Mouse (Mus musculus) monocyte, adult 5-6 weeks (primary cell): ENCODE data around the gene Nxpe5. TPM values are rescaled to one million over a fixed set of nuclear protein-coding genes. Genes with fewer than 3 reads are reported as not detected.
"Not testable (repeated sequence)": the region's sequence is repeated elsewhere in the genome, so short reads cannot be mapped to it uniquely, and the experiment has no call there.

Source experiments
- ATAC-seq: fragments of 153-309, 156-312 bp; replicated peaks from 2 replicates; pipeline ENCODE4 v1.8.0; 2017; ENCODE audit warnings: mild to moderate bottlenecking; ENCODE audit not compliant: low TSS enrichment, insufficient number of reproducible peaks, severe bottlenecking, poor library complexity, low FRiP score
- total RNA-seq: library from RNA; stranded (forward); fragments of 200-1000, 200-491, 200-594 nt; gene quantifications from 3 replicates; pipeline ENCODE4 v1.2.3, GENCODE M21; 2017

Gene Nxpe5
- total RNA-seq = 0.48 TPM in 1 of 3 replicates, not detected in the others

DNA sequence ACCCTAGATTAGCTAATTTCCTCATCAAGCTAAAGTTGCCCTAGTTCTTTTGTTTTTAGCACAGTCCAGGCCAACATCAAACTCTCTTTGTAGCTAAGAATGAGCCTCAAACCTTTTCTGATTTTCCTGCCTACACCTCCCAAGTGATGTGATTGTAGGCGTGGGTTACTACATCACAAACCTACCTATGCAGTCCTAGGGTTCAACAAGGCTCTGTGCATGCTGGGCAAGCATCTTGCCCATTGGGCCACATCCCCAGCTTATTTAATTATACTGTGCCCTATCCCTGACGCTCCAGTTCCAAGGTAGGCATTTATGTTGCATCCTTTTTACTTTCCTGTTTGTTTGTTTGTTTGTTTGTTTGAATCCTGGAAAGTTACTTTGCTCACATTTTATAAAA lies at the start of gene Nxpe5:
Gene Nxpe5 (plus strand): TSS at position 199 of the 400 bp plus-strand sequence.
- no peak for ATAC-seq

DNA sequence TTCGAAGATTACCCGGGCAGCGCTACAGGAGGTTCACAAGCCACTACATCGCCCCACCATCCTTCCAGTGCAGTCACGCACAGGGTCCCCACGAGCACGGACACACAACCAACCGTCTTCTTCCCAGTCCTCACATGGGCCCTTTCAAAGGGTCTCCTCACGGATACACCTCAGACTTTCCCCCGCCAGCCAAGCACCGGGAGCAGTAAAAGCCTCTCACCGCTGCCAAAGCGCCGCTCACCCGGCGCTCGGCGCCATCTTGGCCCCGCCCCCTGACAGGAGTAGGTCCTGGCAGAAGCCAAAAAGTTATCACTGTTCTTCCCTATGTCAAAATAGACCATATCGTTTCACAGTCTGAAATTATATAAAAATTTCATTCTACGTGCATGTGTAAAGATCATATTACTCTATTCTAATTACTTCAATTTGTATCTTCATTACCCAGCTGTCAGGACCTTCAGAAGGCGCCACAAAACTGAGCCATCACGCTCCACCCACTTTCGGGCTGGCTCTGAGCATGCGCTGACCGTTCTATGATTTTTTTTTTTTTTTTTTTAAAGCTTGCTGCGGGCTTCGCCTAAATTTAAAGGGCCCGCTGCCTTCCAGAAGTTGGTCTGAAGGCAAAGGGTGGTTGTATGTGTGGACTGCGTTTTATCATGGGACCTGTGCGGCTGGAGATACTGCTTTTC lies 38.6 kb upstream of the Nxpe5 start, which contains the start of the genes Taf6 and Cnpy4:
Gene Taf6 (minus strand): TSS at position 502 of the 689 bp plus-strand sequence.
Gene Cnpy4 (plus strand): TSS at position 536 of the 689 bp plus-strand sequence.
- peak; percentile 62 for ATAC-seq

DNA sequence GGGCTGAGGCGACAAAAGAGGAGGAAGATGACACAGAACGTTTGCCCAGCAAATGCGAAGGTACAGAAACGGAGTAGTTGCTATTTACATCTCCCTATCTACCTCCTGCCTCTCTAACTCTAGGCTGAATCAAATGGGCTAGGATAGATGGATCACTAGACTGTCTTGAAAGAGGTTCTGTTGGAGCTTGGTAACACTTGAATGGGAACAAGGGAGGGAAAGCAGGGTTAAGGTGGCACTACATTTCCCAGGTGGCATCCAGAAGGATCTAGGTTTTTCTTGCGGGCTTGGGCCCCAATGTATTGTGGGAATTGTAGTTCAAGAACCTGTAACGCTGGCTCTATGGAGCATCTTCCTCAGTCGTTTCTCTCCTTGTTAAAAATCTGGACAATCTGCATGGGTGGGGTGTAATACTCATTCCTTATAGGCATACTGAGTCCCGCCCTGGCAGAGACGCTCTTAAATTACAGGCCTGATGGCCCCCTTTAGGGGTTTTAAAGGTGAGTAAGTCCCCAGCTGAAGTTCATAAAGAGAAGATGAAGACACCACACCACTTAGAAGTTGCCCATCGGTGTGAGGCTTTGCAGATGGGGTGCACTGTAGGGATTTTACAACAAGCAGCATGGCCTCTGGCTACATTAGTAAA lies 37.9 kb upstream of the Nxpe5 start:
- ATAC-seq = peak; percentile 82

DNA sequence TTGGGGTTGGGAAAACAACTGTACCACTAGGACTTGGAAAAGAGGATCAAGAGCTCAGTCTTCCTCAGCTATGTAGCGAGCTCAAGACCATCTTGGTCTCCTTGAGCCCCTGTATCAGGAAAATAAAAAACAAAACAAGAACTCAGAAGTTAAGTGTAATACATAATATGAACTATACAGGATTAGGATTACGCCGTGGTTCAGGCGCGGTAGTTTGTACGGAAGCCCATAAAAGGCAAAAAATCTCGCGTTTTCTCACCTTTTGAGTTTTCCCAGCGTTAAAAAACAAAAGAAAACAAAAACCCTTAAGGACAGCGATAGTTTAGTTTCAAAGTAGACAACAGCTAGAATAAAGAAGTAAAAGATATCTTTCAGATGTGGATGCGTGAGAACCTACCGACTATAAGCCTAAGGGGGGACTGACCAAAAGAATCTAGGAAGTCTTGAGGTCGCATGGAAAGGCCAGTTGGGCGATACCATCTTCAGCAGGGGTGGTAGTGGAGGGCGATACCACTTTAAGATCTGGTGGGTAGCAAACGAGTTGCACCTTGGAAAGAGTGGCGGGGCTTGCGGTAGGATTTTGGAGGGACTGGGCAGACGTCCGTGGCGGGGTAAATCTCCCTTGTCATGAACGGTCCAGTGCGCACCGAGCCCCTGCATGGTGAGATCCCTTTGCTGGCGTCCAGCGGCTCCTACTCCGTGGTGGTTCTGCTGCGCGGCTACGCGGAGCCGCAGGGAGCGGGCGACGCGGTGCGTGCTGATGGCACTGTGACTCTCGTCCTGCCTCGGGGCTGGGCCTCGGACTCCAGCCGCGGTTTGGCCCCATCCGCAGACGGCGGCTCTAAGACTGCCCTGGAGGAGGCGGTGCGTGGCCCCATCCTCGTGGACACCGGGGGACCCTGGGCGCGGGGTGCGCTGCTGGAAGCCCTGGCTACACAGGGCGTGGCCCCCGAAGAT lies 31.6 kb upstream of the Nxpe5 start, which contains the start of gene Mblac1:
Gene Mblac1 (plus strand): TSS at position 544 of the 957 bp plus-strand sequence.
- peak; percentile 73 for ATAC-seq

DNA sequence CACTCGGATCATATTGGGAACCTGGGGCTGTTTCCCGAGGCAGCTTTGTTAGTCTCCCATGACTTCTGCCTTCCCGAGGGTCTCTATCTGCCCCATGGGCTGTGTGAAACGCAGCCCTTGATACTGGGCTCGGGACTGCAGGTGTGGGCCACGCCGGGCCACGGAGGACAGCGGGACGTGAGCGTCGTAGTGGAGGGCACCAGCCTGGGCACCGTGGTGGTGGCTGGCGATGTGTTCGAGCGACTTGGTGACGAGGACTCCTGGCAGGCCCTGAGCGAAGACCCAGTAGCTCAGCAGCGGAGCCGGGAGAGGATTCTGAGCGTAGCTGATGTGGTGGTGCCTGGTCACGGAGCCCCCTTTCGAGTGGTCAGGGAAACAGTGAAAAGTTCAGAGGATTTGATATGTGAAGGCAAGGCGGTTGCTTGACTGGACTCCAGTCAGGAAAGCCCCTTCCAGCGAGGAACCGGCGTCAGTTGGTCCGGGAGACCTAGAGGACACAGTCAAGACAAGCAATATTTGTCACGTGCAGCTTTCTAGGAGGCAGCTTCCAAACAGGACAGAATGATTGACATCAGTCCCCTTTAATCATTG lies 30.8 kb upstream of the Nxpe5 start:
- no peak for ATAC-seq

DNA sequence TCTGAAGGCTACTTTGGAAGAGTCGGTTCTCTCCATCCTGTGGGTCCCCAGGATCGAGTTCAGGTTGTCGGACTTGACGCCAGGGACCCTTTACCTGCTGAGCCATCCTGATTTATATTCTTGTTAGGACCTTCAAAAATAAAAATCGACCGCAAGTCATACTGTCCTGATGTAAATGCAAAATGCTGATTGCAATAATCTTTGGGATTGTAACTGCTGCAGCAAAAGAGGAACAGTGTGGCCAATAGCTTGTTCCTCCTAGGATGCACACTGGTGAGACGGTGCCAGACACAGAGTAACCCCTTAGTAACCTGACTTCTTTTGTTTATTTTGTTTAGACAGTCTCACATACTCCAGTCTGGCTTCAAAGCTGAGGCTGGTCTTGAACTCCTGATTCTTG lies 30.2 kb upstream of the Nxpe5 start:
- ATAC-seq = peak; percentile 42; the same call in 1 of the 2 replicates

DNA sequence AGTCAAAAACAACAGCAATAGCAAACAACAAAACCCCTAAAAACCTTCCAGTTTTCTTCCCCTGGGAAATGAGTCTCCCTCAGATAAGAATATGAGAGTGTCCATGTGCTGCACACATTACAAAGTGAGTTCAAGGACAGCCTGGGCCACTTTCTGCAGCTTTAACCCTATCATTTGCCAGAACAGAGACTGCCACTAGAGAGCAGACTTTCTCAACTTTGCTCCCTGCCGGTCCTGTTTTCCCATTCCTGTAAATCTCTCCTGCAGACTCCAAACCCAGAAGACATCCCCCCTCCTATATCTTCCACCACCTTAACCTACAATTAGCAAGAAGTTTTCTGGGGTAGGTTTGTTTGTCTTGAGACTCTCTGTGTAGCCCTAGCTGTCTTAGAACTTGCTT lies 26.1 kb upstream of the Nxpe5 start:
- ATAC-seq = no peak

DNA sequence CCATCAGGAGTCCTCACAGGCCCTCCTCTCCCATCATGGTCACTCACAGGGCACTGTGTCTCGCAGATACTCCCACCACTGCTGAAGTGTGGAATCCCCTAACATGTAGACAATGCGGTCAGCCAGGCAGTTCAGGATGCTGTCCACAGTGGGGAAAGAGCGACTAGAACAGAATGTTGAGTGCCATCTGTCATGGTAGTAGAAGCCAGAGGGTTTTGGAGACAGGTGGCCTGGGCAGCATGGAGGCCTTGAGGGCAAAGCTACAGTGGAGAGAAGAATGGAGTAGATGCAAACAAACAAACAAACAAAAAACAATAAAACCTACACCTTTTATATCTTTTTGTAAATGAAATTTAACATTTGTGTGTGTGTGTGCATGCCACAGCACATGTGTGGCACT lies 23.6 kb upstream of the Nxpe5 start:
- no peak for ATAC-seq

DNA sequence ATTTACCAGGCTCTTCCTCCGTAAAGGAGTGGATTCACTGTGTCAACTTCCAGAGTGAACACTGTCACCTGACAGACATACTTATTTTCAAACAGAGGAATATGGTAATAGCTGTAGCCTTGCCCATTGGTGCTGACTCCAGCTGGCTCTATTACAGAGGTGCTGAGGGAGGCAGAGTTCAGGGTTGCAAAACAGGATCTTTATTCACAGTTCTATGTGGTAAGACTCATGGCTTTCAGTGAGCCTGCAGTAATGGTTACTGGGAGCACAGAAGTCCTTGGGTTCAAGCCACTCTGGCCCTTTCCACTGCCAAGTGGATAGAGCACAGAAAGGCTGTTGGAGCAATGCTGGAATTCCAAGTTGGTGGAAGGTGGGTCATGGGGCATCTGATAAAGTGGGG lies 18.4 kb upstream of the Nxpe5 start:
- ATAC-seq = no peak

DNA sequence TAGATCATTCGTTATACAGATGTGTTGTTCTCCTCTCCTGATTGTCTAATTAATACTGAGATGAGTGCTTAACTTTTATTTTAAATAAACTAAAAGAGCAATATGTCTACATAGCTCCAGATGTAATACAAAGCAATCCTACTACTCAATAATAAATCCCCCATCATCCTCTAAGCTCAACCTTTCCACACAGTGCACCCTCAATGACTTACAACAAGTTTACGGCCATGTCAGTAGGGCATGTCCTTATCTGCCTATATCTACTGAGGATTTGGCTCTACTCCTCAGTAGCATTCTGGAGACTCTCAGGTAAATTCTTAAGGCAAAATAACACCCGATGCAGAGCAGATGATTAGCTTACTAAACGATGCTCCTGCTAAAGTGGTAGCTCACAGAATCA lies 17.8 kb upstream of the Nxpe5 start:
- ATAC-seq = no peak

DNA sequence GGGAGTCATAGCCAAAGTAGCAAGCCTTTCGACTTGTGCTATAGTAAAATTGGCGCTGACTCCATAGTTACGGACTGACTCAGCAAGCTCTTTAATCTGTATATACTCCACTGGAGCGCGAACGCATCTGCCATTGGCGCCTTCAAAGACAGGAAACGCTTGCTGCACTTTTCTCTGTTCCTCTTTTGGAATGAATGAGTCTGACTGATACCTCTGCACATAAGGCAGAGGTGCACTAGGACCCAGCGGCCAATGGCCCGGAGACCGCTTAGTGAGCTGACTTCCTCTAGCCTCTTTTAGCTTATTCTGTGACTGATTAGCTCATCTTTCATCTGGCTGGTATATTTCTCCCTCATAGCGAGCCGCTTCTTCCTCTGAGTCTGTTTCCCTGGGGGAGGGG lies 9.1 kb upstream of the Nxpe5 start:
- not testable (repeated sequence) for ATAC-seq

DNA sequence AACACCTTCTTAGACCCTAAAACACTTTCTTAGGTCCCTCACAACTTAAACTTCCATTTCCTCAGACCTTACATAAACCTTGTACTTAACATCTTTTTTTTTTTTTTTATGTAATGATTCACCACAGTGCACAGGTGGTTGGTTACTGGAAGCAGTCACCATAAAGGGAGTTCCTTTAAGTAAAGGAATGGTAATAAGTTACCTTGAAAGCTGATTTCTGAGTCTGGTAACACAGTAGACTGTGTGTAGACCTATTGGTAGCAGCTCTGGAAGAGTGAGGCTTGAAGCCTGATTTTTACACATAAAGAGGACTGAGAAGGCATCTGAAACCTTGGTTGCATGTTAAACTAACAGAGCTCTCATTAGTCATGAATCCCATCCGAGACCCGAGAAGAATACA lies 5.8 kb upstream of the Nxpe5 start:
- no peak for ATAC-seq

DNA sequence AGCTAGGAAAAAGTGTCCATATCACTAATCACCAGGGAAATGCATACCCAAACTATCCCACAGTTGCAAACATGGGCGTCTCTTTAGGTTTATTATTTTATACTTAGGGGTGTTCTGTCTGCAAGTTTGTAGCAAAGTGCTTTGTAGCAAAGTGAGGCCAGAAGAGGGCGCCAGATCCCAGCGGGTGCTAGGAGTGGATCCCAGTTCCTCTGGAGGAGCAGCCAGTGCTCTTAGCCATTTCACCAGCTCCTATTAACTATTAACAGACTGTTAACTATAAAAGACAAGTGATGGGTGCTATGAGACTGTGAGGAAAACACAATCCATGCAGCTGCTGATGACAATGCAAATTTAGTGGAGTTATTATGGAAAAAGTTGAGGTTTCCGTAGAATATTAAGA lies 3.6 kb upstream of the Nxpe5 start:
- ATAC-seq = peak; percentile 89

DNA sequence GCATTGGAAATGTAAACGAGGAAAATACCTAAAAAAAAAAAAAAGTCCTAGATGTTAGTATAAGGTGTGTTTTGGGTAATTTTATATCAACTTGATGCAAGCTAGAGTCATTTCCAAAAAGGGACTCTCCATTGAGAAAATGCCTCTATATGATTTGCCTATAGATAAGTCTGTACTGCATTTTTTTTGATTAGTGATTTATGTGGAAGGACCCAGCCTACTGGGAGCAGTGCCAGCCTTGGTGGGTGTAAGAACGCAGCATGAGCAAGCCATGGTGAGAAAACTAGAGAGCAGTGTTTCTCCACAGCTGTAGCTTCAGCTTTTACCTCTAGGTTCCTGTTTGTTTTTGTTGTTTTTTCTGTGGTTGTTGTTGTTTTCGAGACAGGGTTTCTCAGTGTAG lies 2.4 kb upstream of the Nxpe5 start:
- no peak for ATAC-seq

DNA sequence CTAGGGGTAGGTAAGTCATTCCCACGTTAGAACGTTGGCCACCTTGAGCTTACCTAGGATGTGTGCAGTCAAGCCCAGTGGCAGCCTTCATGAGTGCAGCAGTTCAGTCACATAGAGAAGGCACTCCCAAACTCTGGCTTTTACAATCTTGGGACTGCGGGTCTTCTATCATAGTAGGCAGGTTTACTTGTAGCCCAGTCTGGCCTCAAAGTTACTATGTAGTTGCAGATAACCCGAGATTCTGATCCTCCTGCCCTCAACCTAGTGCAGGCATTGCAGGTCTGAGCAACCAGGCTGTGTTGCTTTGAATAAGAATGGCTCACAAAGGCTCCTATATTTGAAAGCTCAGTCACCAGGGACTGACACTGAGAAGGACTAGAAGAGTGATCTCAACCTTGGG lies 793 bp downstream of the Nxpe5 start:
- ATAC-seq = no peak

DNA sequence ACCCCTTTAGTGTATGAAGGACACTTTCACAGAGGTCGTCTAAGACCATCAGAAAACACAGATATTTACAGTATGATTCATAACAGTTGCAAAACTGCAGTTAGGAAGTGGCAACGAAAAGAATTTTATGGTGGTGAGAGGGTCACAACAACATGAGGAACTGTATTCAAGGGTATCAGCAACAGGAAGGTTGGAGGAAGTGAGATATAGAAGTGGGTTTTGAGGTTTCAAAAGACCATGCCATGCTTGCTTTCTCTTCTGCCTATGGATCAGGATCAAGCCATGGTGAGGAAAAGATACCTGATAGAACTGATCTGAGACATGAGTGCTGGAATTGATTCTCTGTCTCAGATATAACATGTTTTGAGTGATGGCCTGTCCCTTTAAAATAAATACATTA lies 1.7 kb downstream of the Nxpe5 start:
- ATAC-seq = peak; percentile 76; the same call in 1 of the 2 replicates

DNA sequence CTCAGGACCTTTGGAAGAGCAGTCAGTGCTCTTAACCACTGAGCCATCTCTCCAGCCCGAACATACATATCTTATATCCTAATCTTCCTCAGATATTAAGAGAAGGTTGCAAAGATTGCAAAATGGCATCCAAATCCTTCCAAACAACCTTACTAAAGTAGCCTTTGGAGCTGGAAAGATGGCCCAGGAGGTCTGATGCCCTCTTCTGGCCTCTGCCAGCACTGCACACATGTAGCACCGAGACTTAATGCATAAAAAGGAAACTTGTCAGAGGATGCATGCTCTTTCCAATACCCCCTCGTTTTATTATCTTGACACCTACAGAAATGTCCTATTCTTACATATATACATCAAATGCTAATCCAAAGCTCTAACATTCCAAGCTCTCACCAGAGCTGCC lies 2.3 kb downstream of the Nxpe5 start:
- no peak for ATAC-seq

DNA sequence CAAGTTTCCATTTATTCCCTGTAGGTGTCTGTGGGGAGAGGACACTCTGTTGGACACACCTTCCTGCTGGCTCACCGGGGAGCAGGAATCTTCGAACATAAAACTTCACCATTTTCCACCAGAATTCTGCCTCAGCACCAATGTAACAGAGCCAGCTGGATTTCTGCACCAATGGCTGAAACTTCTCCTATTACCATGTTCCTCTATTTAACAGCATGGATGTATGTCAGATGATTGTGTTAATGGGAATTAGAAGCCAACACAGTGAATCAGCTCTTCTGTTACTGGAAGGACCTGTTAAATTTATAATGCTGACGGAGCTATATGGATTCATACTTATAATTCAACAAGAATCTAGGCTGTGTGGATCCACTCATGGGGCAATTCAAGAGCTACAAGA lies 3.8 kb downstream of the Nxpe5 start:
- ATAC-seq = 0 out of 2 replicates have a peak, but pooled peaks have one; percentile 11

DNA sequence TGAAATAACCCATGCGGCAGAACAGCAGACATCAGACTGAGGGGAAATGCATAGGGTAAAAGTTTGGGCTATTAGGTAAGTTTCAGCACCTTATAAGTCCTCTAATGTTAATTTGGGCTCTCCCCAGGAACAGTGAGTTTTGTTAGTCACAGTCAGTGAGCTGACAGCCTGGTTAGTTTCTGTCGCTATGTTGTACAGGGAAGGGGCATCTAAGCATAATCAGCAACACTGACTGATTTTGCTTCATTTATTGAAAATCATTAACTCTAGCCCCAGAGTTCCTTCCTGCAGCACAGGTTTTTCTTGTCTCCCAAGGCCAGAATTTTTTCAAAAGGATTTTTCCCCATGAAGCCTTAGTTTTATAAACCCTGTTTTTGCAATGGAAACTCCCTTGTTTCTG lies 8.1 kb downstream of the Nxpe5 start:
- no peak for ATAC-seq
